Mouse (Mus musculus): Measurements from ENCODE around the gene Igfbp3. TPM values are rescaled to one million over a fixed set of nuclear protein-coding genes. Genes with fewer than 3 reads are reported as not detected.

The Igfbp3 gene
- polyA plus RNA-seq, 1 experiment from 2014 or later = 97.3 TPM

- no peak overlapping the region for H3K4me3 ChIP-seq (ENCODE audit: low read length)
- peaks cover 14% of the 10 kb centered on the region for H3K4me1 ChIP-seq (ENCODE audit: insufficient read depth, low read length)
- no peaks in the 10 kb centered on the region for H3K27me3 ChIP-seq (ENCODE audit: insufficient read depth, low read length)
- no peak overlapping the region for H3K27ac ChIP-seq (ENCODE audit: low read length)
- no peaks in the 10 kb centered on the region for H3K36me3 ChIP-seq (ENCODE audit: insufficient read depth, low read length)
- ATAC-seq (ENCODE audit: low FRiP score, low TSS enrichment) = no peak
- H3K4me2 ChIP-seq (replicated peaks; ENCODE audit: low read depth, low read length) = no peak overlapping the region
- H3K9me3 ChIP-seq (ENCODE audit: low read length) = no peaks in the 10 kb centered on the region
- WGBS = 88% methylated on average over 6 of the region's 6 CpGs
- no peak overlapping the region for H3K9ac ChIP-seq (replicated peaks; ENCODE audit: low read length)
Observed at GRCm38 (mm10) chr11:7158196-7158595, 55.5 kb downstream of the Igfbp3 start.

GRCm38 (mm10) chr11:7156427-7156826 lies 57.3 kb downstream of the Igfbp3 start:
- no peaks in the 10 kb centered on the region for H3K27me3 ChIP-seq (ENCODE audit: insufficient read depth, low read length)
- WGBS = 27% methylated on average over 4 of the region's 4 CpGs
- no peak for ATAC-seq (ENCODE audit: low FRiP score, low TSS enrichment)
- no peak overlapping the region for H3K9ac ChIP-seq (replicated peaks; ENCODE audit: low read length)
- no peak overlapping the region for H3K4me3 ChIP-seq (ENCODE audit: low read length)
- no peak overlapping the region for H3K27ac ChIP-seq (ENCODE audit: low read length)
- no peaks in the 10 kb centered on the region for H3K36me3 ChIP-seq (ENCODE audit: insufficient read depth, low read length)
- no peak overlapping the region for H3K4me2 ChIP-seq (replicated peaks; ENCODE audit: low read depth, low read length)
- H3K9me3 ChIP-seq (ENCODE audit: low read length) = no peaks in the 10 kb centered on the region
- peaks cover 14% of the 10 kb centered on the region for H3K4me1 ChIP-seq (ENCODE audit: insufficient read depth, low read length)

Other genes with a start within 250 kb of the Igfbp3 start
- gene Adcy1, start 150.4 kb downstream of the Igfbp3 start, polyA plus RNA-seq (2015; fragmentation: Nextera tagmentation; extraction: Ambion mirVana) = 1.6 and 1.9 TPM in 2 replicates
- 0.16 TPM in 1 of 2 replicates, not detected in the other for gene Gm11985, start 25.4 kb downstream of the Igfbp3 start, polyA plus RNA-seq (2015; fragmentation: Nextera tagmentation; extraction: Ambion mirVana)
- gene Igfbp1, start 16.1 kb downstream of the Igfbp3 start, polyA plus RNA-seq (2015; fragmentation: Nextera tagmentation; extraction: Ambion mirVana) = 7.1 and 9.3 TPM in 2 replicates